Mouse (Mus musculus) neural tube, embryonic 15.5 days (tissue): ENCODE measurements around the gene Rps6ka2. TPM values are rescaled to one million over a fixed set of nuclear protein-coding genes. Genes with fewer than 3 reads are reported as not detected.
"Not testable (repeated sequence)": the region's sequence is repeated elsewhere in the genome, so short reads cannot be mapped to it uniquely, and the experiment has no call there.

Experiments used
- ATAC-seq: fragments of 200-750 bp; cut with Nextera tagmentation; 2 replicates; pipeline ENCODE4 v1.8.0; 2017; ENCODE audit warnings: mild to moderate bottlenecking, moderate TSS enrichment, moderate library complexity; ENCODE audit not compliant: low FRiP score
- H3K27ac ChIP-seq: fragments of 300-500 bp; sonication (generic); replicated peaks from 2 replicates; pipeline ENCODE4 v1.5.1; 2015; ENCODE audit warnings: mild to moderate bottlenecking, inconsistent platforms
- H3K27me3 ChIP-seq: fragments of 300-500 bp; sonication (generic); replicated peaks from 2 replicates; pipeline ENCODE4 v1.6.1; 2015; ENCODE audit warnings: inconsistent platforms
- H3K36me3 ChIP-seq: fragments of 300-500 bp; sonication (generic); 2 replicates; pipeline ENCODE4 v1.6.1; 2015; ENCODE audit warnings: inconsistent platforms
- H3K4me1 ChIP-seq: fragments of 300-500 bp; sonication (generic); 2 replicates; pipeline ENCODE4 v1.6.1; 2015; ENCODE audit warnings: inconsistent platforms
- H3K4me2 ChIP-seq: fragments of 300-500 bp; sonication (generic); 2 replicates; pipeline ENCODE4 v1.6.1; 2015; ENCODE audit warnings: inconsistent platforms, mild to moderate bottlenecking, moderate library complexity
- H3K4me3 ChIP-seq: fragments of 300-500 bp; sonication (generic); replicated peaks from 2 replicates; pipeline ENCODE4 v1.5.1; 2015; ENCODE audit warnings: mild to moderate bottlenecking, inconsistent platforms
- H3K9ac ChIP-seq: fragments of 300-500 bp; sonication (generic); replicated peaks from 2 replicates; pipeline ENCODE4 v1.6.1; 2015; ENCODE audit warnings: mild to moderate bottlenecking, inconsistent platforms
- H3K9me3 ChIP-seq: fragments of 300-500 bp; sonication (generic); replicated peaks from 2 replicates; pipeline ENCODE4 v1.6.1; 2016; ENCODE audit warnings: inconsistent platforms
- WGBS: fragments of 180-500 bp; shearing (Covaris S2); methylation state at CpG from one replicate; pipeline ENCODE4 v1.1.7; 2015; ENCODE audit warnings: mixed read lengths; 5-methylcytosine and 5-hydroxymethylcytosine counted together
- polyA plus RNA-seq: library from polyadenylated mRNA; unstranded; fragments of >200 nt; fragmentation: Nextera tagmentation; extraction: Ambion mirVana; gene quantifications from 2 replicates; pipeline ENCODE4 v1.2.1, GENCODE M21; 2015

Gene Rps6ka2
- 15.0 and 17.9 TPM in 2 replicates for polyA plus RNA-seq

DNA sequence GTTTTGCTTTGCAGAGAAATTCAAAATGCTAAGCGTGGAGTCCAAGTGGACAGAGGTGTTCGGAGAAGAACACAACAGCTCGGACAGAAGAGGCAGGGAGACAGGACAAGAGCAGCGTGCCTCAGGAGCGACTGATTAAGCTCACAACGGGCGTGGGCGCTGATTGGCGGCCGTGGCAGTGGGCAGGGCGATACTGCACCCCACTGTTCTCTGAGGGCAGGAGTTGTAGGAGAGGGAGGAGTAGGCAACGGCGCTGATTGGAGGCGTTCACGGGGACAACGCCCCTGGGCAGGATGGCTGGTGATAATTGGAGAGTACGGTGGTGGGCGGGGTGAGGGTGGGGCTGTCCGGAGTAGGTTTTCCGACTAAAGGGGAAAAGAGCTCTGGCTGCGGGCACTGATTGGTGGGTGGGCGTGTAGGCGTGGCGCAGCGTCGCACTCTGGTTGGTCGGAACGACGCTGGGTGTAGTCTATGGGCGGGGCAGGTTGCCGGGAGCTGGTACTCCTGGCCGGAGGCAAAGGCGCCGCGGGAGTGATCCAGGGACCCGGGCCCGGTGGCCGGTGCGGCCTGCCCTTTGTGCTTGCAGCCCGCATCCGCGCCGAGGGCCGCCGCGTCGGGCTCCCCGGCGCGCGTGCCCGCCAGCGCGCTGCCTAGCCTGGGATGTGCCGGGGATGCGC, at the start of gene Rps6ka2:
Rps6ka2 (plus strand) TSS at position 489 of the 677 bp plus-strand sequence.
- Histone ChIP-seq H3K27ac (peak within 1 kb of the TSS; percentile 91), H3K4me3 (peak within 1 kb of the TSS; percentile 74), H3K4me2 (peak within 1 kb of the TSS; percentile 73), H3K9me3 (no peaks in the 10 kb centered on the region), H3K4me1 (peaks cover 32% of the 10 kb centered on the region), H3K9ac (peak within 1 kb of the TSS; percentile 63), H3K27me3 (no peaks in the 10 kb centered on the region), H3K36me3 (no peaks in the 10 kb centered on the region)
- under 1% methylated on average over 53 of the region's 56 CpGs for WGBS
- peak; percentile 99 for ATAC-seq

DNA sequence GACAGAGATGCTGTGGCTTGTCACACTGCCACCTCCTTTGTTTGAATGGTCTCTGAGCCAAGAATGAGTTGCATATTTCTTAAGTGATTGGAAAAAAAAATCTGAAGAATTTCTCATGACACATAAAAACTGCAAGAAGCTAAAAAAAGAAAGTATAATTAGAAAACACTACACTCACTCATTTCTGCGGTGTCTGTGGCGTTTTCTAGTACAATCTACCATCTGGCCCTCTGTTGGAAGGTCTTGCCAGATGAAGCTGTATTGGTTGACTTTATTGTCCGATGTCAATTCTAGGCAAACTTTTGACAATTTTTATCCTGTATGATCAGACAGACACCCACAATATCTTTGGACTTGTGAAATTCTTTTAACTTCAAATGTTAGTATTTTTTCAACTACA, 49.1 kb upstream of the Rps6ka2 start:
- H3K9me3 ChIP-seq, H3K27ac ChIP-seq, H3K9ac ChIP-seq, ATAC-seq, H3K36me3 ChIP-seq, H3K4me2 ChIP-seq, H3K4me1 ChIP-seq, H3K27me3 ChIP-seq, H3K4me3 ChIP-seq: not testable (repeated sequence)
- WGBS = 88% methylated on average over 3 of the region's 3 CpGs

DNA sequence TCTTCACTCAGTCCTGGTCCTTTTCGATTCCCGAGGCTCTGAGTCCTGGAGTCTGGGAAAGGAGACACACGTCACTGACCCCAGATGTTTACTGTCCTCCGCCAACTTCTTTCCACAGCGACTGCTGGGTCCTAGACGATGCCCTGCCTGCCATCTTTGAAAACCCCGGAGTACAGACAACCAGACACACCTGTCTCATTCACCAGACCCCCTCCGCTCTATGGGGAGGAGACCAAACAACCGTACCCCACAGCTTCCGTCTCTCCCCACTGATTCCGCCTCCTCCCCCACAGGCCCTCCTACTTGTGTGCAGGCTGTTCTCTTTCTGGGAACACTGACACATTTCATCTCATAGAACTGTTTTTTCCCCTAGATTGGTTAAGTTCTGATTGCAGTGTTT, 47.4 kb upstream of the Rps6ka2 start:
- not testable (repeated sequence) for H3K9ac ChIP-seq, H3K4me1 ChIP-seq, H3K4me2 ChIP-seq, H3K27ac ChIP-seq, ATAC-seq, H3K36me3 ChIP-seq, H3K27me3 ChIP-seq, H3K9me3 ChIP-seq, H3K4me3 ChIP-seq
- 89% methylated on average over 11 of the region's 11 CpGs for WGBS

DNA sequence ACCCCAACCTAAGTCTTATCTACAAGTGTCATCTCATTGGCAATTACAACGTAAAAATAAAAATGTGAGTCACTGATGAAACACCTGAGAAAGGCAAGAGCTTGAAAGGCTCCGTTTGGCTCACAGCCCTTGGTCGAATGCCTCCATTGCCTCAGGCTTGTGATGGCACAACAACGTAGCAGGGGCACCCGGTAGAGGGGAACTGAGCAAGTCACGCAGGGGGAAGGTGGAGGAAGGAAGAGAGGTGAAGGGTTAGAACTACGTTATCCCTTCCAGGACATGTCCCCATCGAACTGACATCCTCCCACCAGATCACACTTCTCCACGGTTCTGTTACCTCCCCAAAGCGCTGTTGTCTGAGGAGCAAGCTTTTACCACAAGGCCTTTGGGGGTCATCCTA, 43.4 kb upstream of the Rps6ka2 start:
- not testable (repeated sequence) for H3K9me3 ChIP-seq, H3K4me2 ChIP-seq, H3K9ac ChIP-seq, H3K4me1 ChIP-seq, H3K36me3 ChIP-seq, ATAC-seq, H3K4me3 ChIP-seq, H3K27ac ChIP-seq, H3K27me3 ChIP-seq
- 83% methylated on average over 9 of the region's 10 CpGs for WGBS

DNA sequence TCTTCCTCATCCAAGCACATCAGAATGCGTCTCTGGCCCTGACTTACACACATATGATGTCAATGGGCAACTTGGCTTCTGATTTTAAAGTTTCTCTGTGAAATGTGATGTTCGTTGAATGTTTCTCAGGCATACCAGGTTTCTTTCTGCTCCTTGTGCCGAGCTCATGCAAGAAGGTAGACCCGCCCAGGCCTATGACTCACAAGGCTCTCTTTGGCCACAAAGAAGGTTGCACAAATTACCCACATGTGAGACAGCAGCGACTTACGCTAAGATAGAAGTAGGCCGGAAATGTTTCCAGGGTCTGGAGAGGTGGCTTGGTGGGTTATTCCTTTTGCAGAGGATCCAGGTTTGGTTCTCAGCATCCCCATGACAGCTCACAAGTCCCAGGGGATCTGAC, 35.9 kb upstream of the Rps6ka2 start:
- not testable (repeated sequence) for H3K36me3 ChIP-seq, H3K27ac ChIP-seq, H3K27me3 ChIP-seq, H3K9ac ChIP-seq, ATAC-seq, H3K9me3 ChIP-seq, H3K4me2 ChIP-seq, H3K4me1 ChIP-seq, H3K4me3 ChIP-seq
- WGBS = no CpG with 5 or more reads among the region's 7 CpGs

DNA sequence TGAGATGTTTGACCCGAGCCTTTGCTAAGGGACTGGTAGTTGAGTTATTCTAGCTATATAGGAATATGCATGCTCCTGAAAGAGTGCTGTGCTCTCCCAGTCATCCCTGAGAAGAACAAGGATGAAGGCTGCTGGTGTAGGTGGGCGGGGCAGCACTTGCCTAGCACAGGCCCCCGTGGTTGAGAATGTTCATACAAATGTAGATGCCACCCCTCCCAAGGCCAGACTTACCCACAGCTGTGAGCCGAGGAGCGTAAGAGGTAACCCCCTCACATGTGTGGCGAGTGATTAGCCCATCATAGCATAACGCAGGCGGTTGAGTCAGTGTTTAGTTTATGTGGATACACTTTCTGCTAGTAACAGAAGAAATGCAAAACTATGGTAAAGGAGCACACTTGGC, 34.6 kb upstream of the Rps6ka2 start:
- not testable (repeated sequence) for H3K9ac ChIP-seq, H3K9me3 ChIP-seq, H3K27me3 ChIP-seq, ATAC-seq, H3K36me3 ChIP-seq, H3K4me1 ChIP-seq, H3K27ac ChIP-seq, H3K4me2 ChIP-seq, H3K4me3 ChIP-seq
- WGBS = 90% methylated on average over 7 of the region's 8 CpGs

DNA sequence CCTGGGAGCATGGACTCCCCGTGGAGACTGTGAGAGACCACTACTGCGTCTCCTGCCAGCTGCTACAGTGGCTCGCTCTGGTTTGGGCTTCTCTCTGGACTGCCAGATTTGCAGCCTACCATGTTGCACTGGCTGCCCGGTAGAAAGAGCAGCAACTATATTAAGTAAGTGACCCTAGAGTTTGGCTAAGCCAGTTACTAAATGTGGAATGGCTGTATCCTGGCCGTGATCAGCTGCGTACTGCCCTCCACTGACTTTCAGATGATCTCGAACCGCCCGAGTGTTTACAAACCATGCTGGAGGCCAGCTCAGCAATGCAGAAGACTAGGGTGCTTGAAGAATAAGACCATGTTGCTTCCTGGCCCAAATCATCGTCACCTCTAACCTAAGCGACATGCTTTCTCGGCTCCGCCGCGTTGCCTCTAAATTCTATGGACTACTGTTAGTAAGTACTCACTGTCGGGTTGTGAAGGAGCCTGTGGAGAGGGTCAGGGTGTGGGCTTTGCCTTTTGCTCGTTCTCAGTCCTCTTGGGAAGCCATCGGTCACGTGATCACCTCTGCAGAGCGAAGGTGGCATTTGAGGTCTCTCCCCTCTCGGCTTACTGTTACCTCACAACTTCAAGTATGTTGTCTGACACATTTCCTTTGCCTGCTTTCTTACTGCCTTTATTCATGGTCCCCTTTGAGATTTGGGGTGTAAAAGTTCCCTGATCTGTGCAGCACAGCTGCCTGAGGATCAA, 31.6 kb upstream of the Rps6ka2 start:
- ATAC-seq = no peak
- Histone ChIP-seq H3K4me3 (no peak overlapping the region), H3K27ac (no peak overlapping the region), H3K9ac (no peak overlapping the region), H3K27me3 (no peaks in the 10 kb centered on the region), H3K9me3 (no peaks in the 10 kb centered on the region), H3K4me2 (no peak overlapping the region), H3K4me1 (no peaks in the 10 kb centered on the region), H3K36me3 (no peaks in the 10 kb centered on the region)
- WGBS = 88% methylated on average over 21 of the region's 21 CpGs

DNA sequence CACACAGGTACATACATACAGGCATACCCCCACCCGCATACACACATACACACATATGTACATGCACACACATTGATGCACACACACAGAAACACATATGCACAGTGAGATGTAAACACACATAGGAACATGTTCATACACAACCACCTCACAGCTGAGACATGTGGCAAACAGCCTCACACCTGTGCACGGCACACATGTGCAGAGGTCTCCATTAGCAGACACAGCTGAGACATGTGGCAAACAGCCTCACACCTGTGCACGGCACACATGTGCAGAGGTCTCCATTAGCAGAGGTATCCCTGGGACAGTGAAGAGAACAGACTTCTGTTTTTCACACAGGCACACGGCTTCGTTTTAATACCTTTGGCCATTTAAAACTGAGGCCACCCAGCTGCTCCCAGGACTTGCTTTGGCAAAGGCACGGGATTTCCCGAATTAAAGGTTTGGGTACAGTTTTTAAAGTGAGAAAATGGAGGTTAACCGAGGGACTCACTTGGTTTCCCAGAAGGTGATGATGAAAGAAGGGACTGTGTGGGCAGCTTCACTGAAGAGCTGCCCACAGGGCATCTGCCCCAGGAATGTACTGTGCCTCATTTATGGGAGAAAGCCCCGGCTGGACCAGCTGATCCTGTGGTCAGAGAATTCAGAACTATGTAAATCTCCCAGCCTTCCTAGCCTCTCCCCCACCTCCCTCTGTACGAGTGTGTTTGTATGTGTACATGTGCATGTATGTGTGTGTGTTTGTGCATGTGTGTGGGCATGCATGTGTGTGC, 29.3 kb upstream of the Rps6ka2 start:
- Histone ChIP-seq H3K9me3 (no peaks in the 10 kb centered on the region), H3K9ac (no peak overlapping the region), H3K4me3 (no peak overlapping the region), H3K4me2 (no peak overlapping the region), H3K36me3 (no peaks in the 10 kb centered on the region), H3K27ac (no peak overlapping the region), H3K4me1 (0 out of 2 replicates have a peak, but pooled peaks cover 8% of the 10 kb centered on the region), H3K27me3 (no peaks in the 10 kb centered on the region)
- WGBS = 84% methylated on average over 10 of the region's 10 CpGs
- no peak for ATAC-seq

DNA sequence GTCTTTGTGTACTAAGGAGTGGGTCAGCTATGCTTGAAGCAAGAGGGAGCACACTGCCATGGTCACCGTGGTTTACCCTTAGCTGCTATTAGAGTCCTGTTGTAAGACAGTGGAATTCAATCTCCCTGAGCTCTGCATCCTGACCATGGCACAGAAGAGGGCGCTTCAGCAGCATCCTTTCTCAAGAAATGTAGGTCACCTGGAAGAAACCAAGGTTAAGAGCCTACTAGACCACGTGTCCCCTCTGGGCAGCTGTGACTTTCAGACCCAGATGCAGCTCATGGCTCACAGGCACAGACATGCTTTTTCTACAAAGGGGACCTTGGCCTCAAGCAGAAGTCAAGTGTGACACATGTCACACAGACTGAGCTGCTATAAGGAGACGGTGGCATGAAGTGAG, 27.5 kb upstream of the Rps6ka2 start:
- WGBS = 73% methylated on average over 4 of the region's 4 CpGs
- no peaks in the 10 kb centered on the region for H3K36me3 ChIP-seq
- H3K4me2 ChIP-seq = no peak overlapping the region
- H3K4me1 ChIP-seq = peaks cover 14% of the 10 kb centered on the region; the same call in 1 of the 2 replicates
- H3K27me3 ChIP-seq = no peaks in the 10 kb centered on the region
- no peak overlapping the region for H3K9ac ChIP-seq
- no peak for ATAC-seq
- no peaks in the 10 kb centered on the region for H3K9me3 ChIP-seq
- H3K27ac ChIP-seq = no peak overlapping the region
- H3K4me3 ChIP-seq = no peak overlapping the region

DNA sequence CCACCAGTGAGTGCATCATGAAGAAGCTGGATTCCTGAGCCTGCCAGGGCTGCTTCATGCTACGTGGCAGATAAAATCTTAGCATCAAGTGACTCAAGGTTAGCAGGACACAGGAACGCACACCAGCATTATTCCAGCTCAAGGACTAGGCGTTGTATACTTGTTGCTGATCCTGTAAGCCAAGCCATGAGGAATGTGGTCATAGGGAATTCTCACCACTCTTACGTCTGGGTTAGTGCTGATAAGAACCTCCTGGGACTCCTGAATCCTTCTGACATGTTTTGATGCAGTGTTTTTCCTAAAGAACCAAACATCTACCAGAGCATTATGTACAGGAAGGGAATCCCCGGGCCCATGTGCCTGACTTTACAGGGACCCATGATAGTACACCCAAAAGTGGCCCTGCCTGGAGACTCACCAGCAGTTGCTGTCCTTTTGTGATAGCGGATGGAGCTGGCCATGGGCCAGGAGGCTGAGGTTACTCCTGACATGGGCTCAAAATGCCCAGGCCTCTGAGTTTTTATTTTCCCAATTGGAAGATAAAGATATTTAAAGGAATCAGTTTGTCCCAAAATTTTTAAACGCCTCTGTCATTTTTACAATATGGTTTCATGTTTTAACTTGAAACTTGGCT, 25.9 kb upstream of the Rps6ka2 start:
- 82% methylated on average over 7 of the region's 7 CpGs for WGBS
- H3K4me1 ChIP-seq = peaks cover 20% of the 10 kb centered on the region
- H3K36me3 ChIP-seq = no peaks in the 10 kb centered on the region
- H3K4me3 ChIP-seq = no peak overlapping the region
- ATAC-seq = no peak
- no peaks in the 10 kb centered on the region for H3K27me3 ChIP-seq
- H3K27ac ChIP-seq = no peak overlapping the region
- no peaks in the 10 kb centered on the region for H3K9me3 ChIP-seq
- H3K4me2 ChIP-seq = no peak overlapping the region
- no peak overlapping the region for H3K9ac ChIP-seq

DNA sequence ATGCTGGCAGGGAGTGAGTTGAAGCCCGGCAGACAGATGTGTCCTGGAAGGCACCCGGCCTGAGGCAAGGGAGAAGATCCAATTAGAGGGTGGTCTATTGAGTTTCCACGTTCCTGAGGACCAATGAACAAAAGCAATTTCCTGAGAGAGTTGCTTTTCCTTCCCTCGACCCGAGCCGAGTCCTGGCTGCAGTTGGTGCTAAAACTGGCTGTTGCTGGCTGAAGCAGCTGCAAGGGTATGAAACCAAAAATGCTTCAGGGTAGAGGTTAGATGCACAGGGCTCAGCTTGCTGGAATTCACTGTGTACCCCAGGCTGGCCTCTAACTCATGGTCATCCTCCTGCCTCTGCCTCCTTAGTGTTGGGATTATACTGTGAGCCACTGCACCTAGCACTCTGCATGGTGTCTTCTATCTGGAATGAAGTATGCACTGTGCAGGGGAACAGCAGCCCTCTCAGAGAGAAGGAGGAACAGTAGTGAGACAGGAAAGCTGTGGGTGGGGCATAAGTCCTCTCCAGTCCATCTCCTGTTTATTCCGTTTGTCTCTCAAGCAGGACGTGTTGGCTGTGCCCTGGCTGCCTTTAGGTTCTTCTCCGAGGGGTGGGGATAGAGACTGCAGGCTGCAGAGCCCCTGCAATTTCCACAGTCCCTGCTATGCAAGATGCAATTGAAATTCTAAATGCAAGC, 24.4 kb upstream of the Rps6ka2 start:
- H3K9ac ChIP-seq = no peak overlapping the region
- H3K4me3 ChIP-seq = no peak overlapping the region
- peaks cover 20% of the 10 kb centered on the region for H3K4me1 ChIP-seq
- no peak overlapping the region for H3K27ac ChIP-seq
- no peaks in the 10 kb centered on the region for H3K27me3 ChIP-seq
- WGBS = 39% methylated on average over 9 of the region's 9 CpGs
- no peak for ATAC-seq
- H3K36me3 ChIP-seq = no peaks in the 10 kb centered on the region
- no peak overlapping the region for H3K4me2 ChIP-seq
- no peaks in the 10 kb centered on the region for H3K9me3 ChIP-seq
